Mouse (Mus musculus) embryo, embryonic 10 days (tissue): ENCODE measurements around the gene Trmu.
"Not testable (repeated sequence)": the region's sequence is repeated elsewhere in the genome, so short reads cannot be mapped to it uniquely, and the experiment has no call there.

Experiments
- DNase-seq: peaks from one replicate; pipeline ENCODE4 v3.0.0-alpha.2; 2015; ENCODE audit warnings: low spot score

The Trmu gene

DNA sequence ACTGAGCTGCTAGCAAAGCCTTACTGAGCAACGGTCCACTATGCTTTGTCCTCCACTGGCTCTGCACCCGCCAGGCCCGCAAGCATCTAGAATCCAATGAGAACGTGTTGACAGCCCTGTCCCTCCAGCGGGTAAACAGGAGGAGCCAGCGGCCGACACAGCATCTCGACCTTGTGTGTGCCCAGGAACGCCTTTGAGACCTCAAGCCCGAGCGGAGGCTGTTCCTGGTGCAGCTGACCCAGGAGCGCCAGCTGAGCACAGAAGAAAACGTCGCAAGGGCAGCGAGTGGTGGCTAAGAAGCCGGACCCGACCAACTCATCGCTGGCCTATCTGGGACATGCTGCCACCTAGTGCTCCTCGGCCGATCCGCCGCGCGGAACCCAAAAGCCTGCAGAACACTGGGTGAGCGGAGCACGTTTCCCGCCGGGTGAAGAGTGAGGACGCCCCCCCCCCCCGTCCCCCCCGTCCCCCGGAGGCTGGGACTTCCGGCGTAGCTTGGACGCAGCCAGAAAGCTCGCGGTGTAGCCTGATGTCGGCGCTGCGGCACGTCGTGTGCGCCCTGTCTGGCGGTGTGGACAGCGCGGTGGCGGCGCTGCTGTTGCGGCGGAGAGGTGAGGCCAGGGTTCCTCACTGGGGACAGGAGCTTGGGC, at the start of gene Trmu:
Gene Trmu (plus strand): TSS at position 465 of the 650 bp plus-strand sequence.
- peak; percentile 95 for DNase-seq

DNA sequence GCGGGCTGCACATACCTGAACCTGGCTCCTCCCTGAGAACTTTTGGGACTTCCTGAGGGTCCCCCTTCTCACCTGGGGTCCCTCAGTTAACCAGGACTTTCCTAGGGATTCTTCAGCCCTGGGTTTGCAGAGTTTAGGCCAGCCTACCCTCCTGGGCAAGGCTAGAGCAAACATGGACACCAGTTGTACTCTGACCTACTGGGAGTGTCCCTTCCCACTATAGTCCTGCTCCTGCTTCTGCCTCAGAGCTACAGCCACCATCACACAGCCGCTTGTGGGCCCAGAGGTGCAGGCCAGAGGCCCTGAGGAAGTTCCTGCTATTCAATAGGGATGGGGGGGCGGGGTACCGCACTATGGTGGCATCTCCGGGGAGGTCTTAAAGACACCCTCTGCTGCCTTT, 49.6 kb upstream of the Trmu start:
- DNase-seq = no peak

DNA sequence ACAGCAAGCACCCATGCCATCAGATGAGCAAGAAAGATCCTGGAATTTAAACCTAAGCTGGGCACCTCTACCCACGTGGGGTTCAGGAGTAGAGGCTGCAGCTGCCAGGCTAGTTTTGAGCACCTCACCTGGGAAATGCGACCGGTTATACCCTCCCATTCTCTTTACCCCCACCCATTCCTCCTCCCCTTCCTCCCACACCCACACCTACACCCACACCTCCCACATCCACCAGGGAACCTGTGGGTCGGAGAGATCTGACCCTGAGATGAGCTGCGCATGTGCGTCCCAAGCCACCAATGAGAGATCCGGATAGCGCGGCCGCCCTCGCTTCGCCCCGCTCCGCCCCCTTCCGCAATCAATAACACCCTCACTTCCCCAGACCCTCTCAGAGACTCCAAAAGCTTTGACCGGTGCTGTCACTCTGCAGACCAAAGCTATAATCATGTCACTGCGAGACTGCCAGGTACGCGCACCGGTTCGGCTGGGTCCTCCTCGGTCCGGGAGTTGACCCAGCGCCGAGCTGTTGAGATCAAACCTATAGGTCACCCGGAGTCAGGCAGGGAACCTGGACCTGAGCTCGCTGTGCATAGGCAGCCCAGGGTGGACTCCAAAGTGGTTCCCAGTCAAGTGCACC, 47.0 kb upstream of the Trmu start, which contains the start of gene Ttc38:
Gene Ttc38 (plus strand): TSS at position 353 of the 637 bp plus-strand sequence.
- peak; percentile 89 for DNase-seq

DNA sequence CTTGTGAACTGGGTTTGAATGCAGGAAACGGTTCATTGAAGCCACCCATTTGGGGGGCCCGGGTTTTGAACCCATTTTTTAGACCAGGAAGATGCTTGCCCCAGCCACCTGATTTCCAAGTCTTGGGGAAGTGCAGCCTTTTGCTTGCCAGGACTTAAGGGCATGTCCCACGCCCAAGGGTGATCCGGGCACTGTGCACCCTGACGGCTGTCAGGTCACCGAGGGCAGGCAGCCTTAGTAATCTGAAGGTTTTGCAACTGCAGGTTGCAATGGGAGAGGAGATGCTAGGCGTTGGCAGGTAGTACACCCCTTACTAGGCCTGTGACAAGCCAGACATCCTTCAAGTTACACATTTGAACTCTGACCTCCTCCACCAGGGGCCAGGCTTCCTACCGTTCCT, 46.5 kb upstream of the Trmu start:
- DNase-seq = no peak

DNA sequence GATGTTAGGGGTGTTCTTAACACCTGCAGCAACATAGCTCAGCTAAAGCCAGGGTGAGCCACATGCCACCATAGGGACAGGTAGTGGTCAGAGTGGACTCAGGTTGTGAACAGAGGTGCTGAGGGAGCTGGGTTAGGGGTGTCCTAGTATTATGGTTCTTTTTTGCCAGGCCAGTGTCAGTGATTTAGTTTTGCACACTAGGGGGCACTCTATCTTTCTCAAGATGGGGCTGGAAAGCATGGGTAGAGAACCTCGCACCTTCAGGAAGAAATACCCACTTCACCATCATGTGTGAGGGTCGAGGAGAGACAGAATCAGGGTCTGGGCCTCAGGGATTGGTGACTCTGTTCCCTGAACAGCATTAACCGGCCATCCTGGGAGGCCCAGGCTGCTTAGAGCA, 43.8 kb upstream of the Trmu start:
- DNase-seq = no peak

DNA sequence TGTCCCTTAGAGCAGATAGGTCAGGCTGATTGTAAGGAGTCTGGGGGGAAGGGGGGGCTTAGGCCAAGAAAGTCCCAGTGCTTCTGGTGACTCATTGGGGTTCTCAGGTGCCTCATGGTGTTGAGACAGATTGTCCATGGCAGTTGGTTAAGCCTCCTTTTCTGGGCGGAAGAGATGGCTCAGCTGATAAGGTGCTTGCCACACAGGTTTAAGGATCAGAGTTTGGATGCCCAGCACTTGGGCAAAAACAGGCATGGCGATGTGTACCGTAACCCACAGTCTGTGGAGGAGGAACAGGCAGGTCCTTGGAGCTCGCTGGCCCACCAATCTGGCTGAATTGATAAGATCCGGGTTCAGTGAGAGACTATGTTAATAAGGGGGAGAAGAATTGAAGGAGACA, 42.2 kb upstream of the Trmu start:
- DNase-seq = no peak

DNA sequence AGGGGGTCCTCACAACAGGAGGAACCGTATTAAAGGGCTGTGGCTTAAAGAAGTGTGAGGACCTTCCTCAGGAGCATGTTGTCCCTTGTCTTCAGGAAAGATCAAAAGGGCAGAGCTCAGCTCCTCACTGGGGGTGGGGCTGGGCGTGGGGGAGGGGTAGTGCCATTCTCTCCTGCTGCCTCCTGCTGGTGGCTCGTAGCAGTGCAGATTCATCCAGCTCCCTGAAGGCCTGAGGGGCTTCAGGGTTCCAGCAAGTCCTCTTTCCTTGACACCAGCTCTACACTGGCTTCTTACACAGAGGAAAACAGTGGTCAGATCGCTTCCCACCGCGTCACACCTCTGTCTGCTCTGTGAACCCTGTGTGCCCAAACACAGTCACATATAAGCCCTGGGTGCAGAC, 38.1 kb upstream of the Trmu start:
- peak; percentile 43 for DNase-seq

DNA sequence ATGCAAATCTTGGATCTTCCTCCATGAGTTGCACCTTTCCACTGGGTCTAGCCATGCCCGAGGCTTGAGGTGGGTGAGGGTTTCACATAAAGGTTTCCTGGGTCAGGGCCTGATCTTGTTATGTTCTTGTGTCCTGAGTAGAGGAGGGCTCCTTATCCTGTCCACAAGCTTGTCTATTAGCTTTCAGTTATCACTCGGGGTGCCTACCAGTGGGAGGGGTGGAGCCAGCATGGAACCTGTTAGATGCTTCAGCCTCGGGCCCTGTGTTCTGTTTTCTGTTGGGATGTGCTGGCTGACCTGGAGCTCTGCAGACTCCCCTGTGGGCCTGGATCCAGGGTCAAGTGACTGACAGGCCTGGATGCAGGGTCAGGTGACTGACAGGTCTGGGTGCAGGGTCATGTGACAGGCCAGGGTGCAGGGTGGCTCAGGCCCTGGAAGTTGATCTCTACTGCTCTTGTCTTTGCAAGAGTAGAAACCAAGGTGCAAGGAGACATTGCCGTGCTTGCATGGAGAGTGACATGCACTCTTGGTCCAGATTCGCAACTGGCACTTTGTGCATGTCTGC, 37.2 kb upstream of the Trmu start:
- no peak for DNase-seq

DNA sequence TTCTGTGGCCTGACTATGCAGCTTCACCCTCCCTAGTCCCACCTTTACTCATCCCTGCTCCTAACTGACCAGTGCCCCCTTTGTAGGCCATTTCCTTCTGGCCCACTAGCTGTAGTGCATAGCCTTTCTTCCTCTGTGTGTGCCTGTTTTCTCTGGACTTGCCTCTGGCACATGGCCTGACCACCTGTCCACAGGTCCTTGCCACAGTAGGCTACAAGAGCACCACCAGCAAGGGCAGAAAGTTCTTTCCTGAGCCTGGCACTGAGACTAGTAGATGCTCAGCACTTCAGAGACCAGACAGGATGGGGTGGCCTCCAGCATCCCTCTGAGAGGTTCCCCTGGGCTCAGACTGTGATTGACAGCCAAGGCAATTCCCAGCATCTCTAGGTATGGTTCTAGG, 34.0 kb upstream of the Trmu start:
- DNase-seq = no peak

DNA sequence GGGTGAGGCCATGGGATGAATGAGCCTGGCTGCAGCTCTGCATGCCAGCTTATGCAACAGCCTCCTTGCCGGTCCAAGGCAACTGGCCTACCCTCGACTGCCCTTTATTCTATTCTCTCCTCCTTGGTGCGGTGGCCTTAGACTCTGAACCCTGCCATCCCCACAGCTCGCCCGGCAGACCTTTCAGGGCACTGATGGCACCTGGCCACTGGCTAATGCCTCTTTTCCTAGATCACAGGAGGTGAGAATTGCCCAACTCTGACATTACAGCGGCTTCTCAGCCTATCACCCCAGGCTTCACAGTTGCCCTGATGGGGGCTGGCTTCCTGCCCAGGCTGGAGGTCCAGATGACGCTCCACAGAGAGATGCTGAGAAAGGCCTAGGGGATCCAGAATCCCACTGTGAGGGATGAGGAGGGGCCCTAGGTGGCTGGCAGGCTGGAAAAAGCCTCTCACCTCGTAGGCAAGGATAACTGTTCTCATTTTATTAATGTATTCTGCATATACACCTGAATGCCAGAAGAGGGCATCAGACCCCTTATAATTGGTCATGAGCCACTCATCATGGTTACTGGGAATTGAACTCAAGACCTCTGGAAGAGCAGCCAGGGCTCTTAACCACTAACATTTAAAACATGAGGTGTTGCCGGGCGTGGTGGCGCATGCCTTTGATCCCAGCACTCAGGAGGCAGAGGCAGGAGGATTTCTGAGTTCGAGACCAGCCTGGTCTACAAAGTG, 27.3 kb upstream of the Trmu start:
- DNase-seq = no peak

DNA sequence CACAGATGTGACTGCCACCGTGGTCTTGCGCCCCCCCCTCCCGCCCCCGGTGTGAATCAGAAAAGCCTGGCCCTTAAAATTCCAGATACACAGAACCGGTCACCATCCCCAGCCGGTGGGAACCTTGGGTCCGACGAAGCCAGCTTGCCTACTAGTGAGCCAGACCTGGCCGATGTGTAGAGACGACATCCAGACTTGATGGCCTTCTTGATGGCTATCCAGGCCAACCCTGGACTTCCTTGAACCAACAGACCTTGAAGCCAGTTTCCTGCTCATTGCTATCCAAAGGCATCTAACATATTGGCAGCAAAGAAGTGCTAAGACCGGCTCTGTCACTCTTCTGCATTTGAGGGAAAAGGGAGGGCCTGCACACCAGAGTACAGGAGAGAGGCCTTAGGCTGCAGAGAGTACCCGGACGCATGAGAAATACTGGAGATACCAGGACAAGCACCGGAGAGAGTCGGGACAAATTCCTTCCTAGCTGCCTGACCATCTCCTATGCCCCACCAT, 20.1 kb upstream of the Trmu start:
- no peak for DNase-seq

DNA sequence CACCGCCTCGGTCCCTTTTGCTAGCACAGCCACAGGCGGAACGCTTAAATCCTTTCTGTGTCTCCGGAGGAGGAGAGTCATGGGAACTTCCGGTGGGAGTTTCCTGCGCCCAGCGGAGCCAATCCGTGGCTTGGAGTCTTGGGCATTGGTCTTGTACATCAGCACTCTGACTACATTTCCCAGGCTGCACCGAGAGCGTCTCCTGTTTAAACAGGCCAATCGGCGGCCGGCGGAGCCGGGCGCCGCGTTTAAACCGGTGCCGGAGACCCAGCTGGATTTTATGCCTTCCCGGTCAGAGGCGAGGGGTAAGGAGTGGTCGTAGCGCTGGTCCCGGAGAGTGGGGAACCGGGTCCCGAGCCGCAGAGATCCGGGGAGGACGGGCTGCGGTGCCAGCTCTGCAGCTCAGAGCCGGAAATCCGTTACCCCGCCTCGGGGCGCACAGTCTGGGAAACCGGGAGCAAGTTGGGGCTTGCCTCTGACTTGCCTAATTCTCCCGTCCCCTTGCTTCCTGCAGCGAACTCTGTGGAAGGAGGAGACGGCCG, 19.6 kb upstream of the Trmu start, which contains the start of gene Gtse1:
Gene Gtse1 (plus strand): TSS at position 256 of the 542 bp plus-strand sequence.
- DNase-seq = peak; percentile 99

DNA sequence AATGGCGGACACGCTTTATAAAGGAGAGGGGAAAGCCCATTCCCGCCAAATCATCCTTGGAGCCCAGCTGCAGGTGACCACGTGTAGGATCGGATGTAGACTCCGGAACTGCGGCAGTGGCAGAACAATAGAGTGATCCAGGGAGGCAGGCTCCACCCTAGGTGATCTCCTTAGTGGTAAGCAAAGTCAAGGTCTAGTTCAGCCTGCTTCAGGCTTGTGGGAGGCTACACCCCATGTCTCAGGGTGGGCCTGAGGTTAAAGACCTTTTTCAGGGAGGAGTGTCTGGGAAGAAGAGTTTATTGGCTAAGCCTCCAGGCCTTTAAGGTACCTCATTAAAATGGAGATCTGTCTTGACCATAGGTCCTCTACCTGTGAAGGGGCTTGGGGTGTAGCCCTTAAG, 13.2 kb upstream of the Trmu start:
- DNase-seq = not testable (repeated sequence)

DNA sequence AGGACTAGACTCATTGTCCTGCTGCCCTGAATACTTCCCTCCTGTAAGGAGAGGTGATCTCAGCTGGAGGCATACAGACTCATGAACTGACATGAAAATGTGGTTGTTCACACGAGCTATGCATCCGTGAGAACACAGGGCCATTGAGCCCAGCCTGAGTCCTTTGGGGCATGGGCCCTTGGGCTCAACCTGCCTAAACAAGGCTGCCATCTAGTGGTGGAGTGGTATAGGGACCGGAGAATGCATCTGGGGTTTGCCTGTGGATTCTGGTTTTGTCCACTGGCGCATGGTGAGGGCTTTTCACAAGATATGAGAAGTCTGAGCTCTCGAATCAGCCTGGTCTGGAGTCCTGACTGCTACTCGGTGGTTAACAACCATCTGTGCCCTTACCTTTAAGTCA, 11.4 kb upstream of the Trmu start:
- DNase-seq = peak; percentile 85

DNA sequence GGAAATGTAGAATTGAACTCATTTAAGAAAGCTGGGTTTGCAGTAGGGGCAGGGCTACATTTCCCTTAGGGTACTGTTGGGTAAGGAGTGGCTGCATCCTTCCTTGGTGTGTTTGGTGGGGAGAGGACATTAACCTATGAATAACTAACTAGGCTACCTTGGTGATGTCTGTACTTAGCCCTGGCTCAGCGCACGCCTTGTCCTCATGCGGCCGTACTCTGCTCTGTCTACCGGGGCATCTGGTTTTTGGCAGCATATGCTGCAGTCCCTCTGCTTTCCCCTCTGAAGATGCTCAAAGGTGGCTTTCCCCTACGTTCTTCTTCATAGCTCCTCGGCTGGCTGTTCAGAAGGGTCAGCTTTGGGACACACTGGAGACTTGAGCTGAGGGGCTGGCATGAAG, 1.8 kb upstream of the Trmu start:
- no peak for DNase-seq

DNA sequence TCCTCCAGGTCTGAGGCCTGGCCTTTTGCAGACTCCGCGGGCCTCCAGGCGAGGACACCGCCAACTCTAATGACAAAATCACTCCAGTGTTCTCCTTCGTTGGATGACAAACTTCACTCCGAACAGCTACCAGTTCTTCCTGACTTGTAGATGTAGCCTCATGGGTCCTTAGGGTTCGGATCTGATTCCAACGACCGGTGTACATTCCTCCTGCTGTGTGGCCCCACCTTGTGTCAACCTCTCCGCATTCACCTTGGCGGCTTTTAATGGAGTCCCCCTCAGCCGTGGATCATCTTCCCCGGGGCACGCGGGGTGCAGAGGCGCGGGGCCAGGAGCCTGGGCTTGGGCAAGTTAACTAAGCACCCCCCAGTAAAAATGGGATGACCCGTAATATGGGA, 385 bp downstream of the Trmu start:
- no peak for DNase-seq

DNA sequence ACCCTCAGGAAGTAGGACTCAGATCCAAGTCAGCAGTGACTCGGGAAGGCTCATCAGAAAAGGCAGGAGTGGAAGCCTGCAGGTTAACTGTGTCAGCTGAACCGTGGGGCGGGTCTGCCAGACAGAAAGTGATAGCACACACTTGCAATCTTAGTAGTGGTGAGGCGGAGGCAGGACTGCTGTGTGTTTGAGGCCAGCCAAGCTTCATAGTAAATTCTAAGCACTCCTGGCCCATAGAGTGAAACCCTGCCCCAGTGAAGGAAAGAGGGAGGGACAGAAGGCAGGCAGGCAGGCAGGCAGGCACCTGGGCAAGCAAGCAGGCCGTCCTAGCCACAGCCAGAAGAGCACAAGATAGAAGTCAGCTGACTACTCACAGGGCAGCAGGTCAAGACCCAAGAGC, 6.5 kb downstream of the Trmu start:
- DNase-seq = no peak

DNA sequence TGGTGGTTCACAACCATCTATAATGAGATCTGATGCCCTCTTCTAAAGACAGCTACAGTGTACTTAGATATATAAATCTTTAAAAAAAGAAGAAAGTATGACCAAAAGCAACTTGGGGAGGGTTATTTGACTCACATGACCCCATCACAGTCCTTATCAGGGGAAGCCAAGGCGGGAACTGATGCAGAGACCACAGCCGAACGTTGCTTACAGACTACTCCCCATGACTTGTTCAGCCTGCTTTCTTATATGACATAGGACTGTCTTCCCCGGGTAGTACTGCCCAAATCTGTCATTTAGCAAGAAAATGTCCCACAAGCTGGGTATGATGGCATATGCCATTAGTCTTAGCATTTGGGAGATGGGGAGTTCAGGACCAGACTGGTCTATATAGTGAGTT, 10.1 kb downstream of the Trmu start:
- no peak for DNase-seq

DNA sequence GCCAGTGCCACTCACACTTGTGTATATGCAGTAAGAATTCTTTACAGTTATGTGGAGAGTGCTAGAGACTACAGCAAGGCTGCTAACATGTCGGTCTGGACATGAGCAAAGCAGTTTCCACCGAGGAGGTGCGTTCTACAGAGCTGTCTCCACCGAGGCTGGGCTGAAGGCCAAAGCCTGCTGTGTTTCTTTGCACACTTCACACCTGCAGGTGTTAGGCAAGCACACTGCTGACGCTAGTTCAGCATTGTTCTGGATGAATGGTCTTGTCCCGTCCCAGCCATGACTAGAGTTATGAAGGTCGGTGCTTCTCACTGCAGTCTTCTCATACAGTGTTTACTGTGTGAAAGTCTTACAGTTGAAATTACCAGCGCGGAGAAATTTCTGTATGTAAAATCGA, 12.9 kb downstream of the Trmu start:
- no peak for DNase-seq

DNA sequence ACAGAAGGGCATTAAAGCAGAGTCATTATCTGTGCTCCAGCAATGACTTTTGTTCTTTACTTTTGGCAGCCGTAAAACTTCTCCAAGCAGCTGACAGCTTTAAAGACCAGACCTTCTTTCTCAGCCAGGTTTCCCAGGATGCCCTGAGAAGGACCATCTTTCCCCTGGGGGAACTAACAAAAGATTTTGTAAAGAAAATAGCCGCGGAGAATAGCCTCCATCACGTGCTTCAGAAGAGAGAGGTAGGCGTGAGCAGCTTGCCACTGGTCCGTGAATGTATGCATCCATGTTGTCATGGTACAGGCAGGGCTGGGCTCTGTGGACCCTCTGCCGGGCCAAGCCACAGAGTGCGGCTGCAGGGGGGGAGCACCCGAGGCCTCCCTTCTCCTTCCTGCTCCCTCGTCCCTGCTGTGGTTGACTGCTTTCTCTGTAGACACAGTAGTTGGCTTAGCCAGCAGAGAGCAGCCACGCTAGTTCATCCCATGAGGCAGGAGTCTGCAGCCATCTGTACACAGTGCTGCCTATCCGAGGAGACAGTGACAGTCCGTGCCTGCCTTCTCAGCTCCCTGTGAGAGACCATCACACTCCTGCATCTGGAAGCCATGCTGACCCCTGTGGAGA, 13.5 kb downstream of the Trmu start:
- no peak for DNase-seq

DNA sequence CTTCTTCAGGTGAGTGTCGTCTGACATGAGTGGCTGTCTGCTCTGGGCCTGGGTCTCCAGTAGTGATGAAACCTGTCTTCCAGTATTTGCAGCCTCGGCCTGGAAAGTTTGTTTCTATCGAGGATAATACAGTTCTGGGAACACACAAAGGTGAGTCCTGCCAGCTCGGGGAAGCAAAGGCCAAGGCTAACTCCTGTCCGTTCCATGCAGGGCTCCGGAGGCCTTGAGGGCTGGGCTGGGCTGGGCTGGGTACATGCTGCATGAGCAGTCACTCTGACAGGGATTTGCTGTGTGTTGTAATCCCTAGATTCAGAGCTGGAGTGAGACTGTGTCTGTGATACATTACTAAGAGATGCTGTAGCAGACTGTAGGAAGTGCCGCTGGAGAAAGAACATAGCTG, 14.8 kb downstream of the Trmu start:
- no peak for DNase-seq

DNA sequence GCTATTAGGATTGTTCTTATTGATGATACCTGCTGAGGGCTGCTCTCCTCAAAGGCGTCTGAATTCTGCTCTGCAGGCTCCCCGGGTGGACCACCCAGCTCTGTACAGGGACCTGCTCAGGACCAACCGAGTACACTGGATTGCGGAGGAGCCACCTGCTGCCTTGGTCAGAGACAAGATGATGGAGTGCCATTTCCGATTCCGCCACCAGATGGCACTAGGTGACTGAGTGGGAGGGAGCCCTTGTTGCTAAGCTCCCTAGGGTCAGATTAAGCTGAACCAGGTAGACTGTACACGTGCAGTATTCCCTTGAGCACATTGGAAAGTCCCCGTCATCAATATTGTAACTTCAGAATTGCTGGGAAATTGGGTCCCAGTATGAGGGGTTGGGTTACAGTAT, 17.2 kb downstream of the Trmu start:
- DNase-seq = peak; percentile 93
